Mouse (Mus musculus) neutrophil, adult 65 days (primary cell): ENCODE measurements around the gene Tes. TPM values are rescaled to one million over a fixed set of nuclear protein-coding genes. Genes with fewer than 3 reads are reported as not detected.

Experiments
- total RNA-seq: library from RNA; stranded (reverse); gene quantifications from 2 replicates; pipeline ENCODE4 v1.2.4, GENCODE M21; 2023

The Tes gene
- total RNA-seq: 54.4 and 58.2 TPM in 2 replicates

DNA sequence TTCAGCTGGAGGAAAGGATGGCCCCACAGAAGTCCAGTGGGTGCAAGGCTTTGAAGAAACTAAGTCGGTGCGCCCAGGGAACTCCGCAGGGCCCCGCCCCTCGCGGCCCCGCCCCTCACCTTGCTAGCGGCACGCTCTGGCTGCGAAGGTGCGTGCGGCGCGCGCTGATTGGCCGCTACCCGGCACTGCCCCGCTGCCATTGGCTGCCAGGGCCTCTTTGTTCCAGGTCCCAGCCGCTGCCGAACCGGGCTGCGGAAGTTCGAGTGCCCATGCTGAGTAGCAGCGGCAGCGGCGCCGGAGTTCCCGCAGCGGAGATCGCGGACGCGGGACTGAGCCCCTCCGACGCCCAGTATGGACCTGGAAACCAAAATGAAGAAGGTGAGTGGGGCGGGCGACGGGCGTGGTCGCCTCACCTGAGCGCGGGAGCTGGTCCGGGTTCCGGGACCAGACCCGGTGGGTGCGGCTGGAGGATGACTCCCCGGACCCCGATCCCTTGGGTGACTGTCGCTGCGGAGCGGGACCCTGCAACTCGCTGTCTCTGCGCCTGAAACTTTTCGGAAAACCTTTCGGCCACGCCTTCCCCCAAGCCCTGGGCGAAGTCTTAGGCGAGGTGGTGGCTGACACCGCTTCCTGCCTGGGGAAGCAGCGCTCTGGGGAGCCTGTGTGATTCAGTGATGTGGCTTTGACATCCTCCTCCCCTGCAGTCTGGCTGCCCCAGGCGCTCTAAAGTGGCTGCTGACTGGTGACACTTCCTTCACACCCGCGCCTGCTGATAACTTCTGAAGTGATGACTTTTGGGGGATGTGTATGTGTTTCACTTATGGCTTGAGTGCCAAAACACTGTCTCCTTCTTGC, at the start of gene Tes:
Gene Tes, plus strand, starts transcription at position 214 of the 855 bp plus-strand sequence.

Other genes starting within 250 kb of the Tes start
- 12.7 and 15.9 TPM in 2 replicates for gene Tfec, start 166.7 kb upstream of the Tes start, total RNA-seq
- gene Cav2, start 216.0 kb downstream of the Tes start, total RNA-seq: 1.7 and 3.1 TPM in 2 replicates
- not detected in 2 replicates for gene Cav1, start 241.2 kb downstream of the Tes start, total RNA-seq